Mouse (Mus musculus): Measurements from ENCODE around the gene Plekhf1.

Gene Plekhf1

GRCm38 (mm10) chr7:38227900-38228298 is at the start of gene Plekhf1:
Gene Plekhf1 (minus strand): TSS chr7:38228016.
- DNase-seq (ENCODE audit: low read depth in 2 of 2, low spot score in 2 of 2): peak; percentile 11 to 22

GRCm38 (mm10) chr7:38272551-38272950 is 44.7 kb upstream of the Plekhf1 start:
- DNase-seq (ENCODE audit: low read depth in 2 of 2, low spot score in 2 of 2): no peak

GRCm38 (mm10) chr7:38271859-38272258 is 44.0 kb upstream of the Plekhf1 start:
- no peak for DNase-seq (ENCODE audit: low read depth in 2 of 2, low spot score in 2 of 2)

GRCm38 (mm10) chr7:38271511-38271811 is 43.6 kb upstream of the Plekhf1 start:
- no peak for DNase-seq (ENCODE audit: low read depth in 2 of 2, low spot score in 2 of 2)

- peak; percentile 74 to 83 for DNase-seq (ENCODE audit: low read depth in 2 of 2, low spot score in 2 of 2)
Observed at GRCm38 (mm10) chr7:38270703-38271510, 43.1 kb upstream of the Plekhf1 start, which contains the start of gene Pop4. Gene Pop4 (minus strand): TSS chr7:38271423.

GRCm38 (mm10) chr7:38267006-38267680 is 39.3 kb upstream of the Plekhf1 start:
- DNase-seq (ENCODE audit: low read depth in 2 of 2, low spot score in 2 of 2): no peak

GRCm38 (mm10) chr7:38262406-38262805 is 34.6 kb upstream of the Plekhf1 start:
- DNase-seq (ENCODE audit: low read depth in 2 of 2, low spot score in 2 of 2): no peak

GRCm38 (mm10) chr7:38259631-38260030 is 31.8 kb upstream of the Plekhf1 start:
- no peak for DNase-seq (ENCODE audit: low read depth in 2 of 2, low spot score in 2 of 2)

GRCm38 (mm10) chr7:38253441-38253840 is 25.6 kb upstream of the Plekhf1 start:
- no peak for DNase-seq (ENCODE audit: low read depth in 2 of 2, low spot score in 2 of 2)

- DNase-seq (ENCODE audit: low read depth in 2 of 2, low spot score in 2 of 2): no peak
Observed at GRCm38 (mm10) chr7:38251494-38252216, 23.8 kb upstream of the Plekhf1 start.

- DNase-seq (ENCODE audit: low read depth in 2 of 2, low spot score in 2 of 2): no peak
Observed at GRCm38 (mm10) chr7:38242417-38242816, 14.6 kb upstream of the Plekhf1 start.

- no peak for DNase-seq (ENCODE audit: low read depth in 2 of 2, low spot score in 2 of 2)
Observed at GRCm38 (mm10) chr7:38237140-38237539, 9.3 kb upstream of the Plekhf1 start.

- no peak for DNase-seq (ENCODE audit: low read depth in 2 of 2, low spot score in 2 of 2)
Observed at GRCm38 (mm10) chr7:38236400-38237105, 8.7 kb upstream of the Plekhf1 start.

- DNase-seq (ENCODE audit: low read depth in 2 of 2, low spot score in 2 of 2): no peak
Observed at GRCm38 (mm10) chr7:38230285-38230684, 2.5 kb upstream of the Plekhf1 start.

GRCm38 (mm10) chr7:38228329-38228728 is 513 bp upstream of the Plekhf1 start:
- no peak for DNase-seq (ENCODE audit: low read depth in 2 of 2, low spot score in 2 of 2)

- DNase-seq (ENCODE audit: low read depth in 2 of 2, low spot score in 2 of 2): no peak
Observed at GRCm38 (mm10) chr7:38227181-38227899, 476 bp downstream of the Plekhf1 start.

- DNase-seq (ENCODE audit: low read depth in 2 of 2, low spot score in 2 of 2): no peak
Observed at GRCm38 (mm10) chr7:38226226-38226625, 1.6 kb downstream of the Plekhf1 start.

- no peak for DNase-seq (ENCODE audit: low read depth in 2 of 2, low spot score in 2 of 2)
Observed at GRCm38 (mm10) chr7:38224577-38225369, 3.0 kb downstream of the Plekhf1 start.

GRCm38 (mm10) chr7:38220866-38221265 is 7.0 kb downstream of the Plekhf1 start:
- DNase-seq (ENCODE audit: low read depth in 2 of 2, low spot score in 2 of 2): no peak

GRCm38 (mm10) chr7:38219526-38219925 is 8.3 kb downstream of the Plekhf1 start:
- DNase-seq (ENCODE audit: low read depth in 2 of 2, low spot score in 2 of 2): no peak
